Mouse (Mus musculus) duodenum, adult 2 months (tissue): ENCODE data around the gene Tmub1. TPM values are rescaled to one million over a fixed set of nuclear protein-coding genes. Genes with fewer than 3 reads are reported as not detected.

Experiments used
- polyA plus RNA-seq: library from polyadenylated mRNA; depleted of rRNA; stranded (reverse); fragments of >200 nt; gene quantifications from 2 replicates; pipeline ENCODE4 v1.2.3, GENCODE M21; 2012; ENCODE audit warnings: low replicate concordance; rRNA removed

Tmub1 gene
- 110 and 188 TPM in 2 replicates for polyA plus RNA-seq

DNA sequence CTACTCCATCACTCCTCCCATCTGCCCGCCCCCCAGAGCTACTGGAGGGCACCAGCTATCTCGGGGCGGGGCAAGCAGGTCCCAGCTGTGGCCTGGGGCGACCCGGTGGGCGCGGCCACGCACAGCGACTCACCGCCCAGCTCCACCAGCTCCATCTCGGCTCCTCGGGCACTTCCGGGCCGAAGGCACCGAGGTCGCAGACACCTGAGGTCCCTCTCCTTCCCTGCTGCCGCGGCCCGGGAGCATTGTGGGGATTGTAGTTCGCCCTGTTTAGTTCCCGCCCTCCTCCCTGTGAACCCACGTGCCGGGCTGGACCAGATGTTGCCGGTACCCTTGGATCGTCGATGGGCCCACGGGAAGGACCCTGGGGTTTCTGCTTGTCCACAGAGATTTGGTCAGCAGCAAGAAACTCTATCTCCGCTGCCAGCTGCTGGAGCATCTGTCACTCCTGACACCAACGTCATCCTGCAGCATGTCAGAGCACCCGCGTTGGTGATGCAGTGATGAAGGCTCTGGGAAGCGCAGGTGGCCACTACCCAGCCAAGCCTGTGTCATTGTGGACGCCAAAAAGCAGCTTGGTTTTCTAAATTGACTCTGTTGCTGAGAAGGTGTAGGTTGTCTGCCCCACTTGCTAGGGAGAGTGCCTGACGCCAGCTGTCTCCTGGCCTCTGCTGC, at the start of gene Tmub1:
Gene Tmub1 (minus strand): TSS at position 231 of the 675 bp plus-strand sequence.

GRCm38 (mm10) chr5:24452030-24452690, 4.5 kb upstream of the Tmub1 start, which contains the start of gene Agap3:
Gene Agap3, plus strand, starts transcription at chr5:24452177.

DNA sequence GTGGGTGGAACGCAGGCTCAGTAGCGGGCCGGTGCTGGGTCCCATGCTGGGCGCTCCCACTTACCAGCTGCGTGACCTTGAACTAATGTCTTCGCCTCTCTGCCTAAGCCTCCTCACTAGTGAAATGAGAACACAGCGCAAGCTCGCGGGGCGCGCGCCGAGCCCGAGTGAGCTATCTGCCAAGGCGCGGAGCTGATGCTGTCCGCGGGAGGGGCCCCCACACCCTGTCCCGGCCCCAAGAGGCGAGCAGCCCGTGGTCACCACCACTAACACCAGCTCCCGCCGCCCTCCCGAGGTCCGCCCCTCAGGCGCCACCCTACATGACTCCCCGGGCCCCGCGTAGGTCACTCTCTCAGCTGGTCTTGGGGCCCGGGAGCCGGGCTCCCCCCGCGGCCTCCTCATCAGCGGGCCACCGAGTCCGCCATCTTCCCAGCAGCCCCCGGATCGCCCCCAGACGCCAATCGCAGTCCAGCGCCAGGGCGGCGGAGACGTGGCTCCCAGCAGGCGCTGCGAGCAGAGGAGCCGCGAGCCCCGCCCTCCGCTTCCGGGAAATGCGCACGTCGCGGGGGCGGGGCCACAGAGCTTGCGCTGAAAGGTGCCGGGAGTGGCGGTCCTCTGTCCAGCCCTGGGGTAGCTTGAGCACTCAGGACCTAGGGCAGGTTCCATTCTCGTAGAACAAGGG, 2.8 kb downstream of the Tmub1 start, which contains the start of gene Fastk:
Gene Fastk (minus strand): TSS at position 542 of the 682 bp plus-strand sequence.

DNA sequence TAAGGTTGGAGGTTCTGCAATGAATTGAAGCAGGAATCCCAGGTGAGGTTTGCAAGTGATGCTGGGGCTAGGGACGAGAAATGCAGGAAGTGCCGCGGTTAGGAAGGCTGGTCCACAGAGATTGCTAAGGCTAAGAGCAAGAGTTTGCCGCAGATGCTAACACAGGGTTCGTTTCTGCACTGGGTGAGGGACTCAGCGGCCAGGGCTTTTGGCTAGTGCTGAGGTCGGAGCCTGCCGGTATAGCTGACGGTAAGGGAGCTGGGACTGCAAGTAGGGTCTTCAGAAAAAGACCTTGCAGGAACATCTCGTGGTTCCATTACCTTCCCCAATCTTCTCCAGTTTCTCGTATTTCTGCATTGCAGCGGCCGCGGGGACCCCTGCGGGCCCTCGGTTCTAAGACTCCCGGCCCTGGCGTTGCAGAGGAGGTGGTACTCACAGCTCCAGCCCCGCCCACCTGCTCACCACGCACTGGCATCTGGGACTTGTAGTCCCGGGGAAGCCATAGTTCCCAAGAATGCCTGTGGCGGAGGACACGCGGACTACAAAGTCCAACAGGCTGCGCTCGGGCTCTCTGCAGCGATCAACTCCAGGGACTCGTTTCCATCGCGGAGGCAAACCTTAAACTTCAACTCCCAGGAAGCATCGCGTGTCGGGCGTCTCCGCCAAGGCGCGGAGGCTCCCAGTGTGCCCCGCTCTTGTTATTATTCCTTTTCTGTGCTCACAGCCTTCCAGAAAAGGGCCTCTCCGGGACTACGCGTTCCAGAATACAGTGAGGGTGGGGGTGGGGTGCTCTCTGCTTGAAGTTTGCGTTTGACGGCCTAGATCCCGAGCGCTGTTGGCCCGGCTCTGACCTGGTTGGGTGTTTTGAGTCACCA, 24.3 kb downstream of the Tmub1 start, which contains the start of the genes Cdk5 and Slc4a2:
Gene Cdk5 (minus strand): TSS at position 402 of the 875 bp plus-strand sequence.
Gene Slc4a2 (plus strand): TSS at position 709 of the 875 bp plus-strand sequence.

GRCm38 (mm10) chr5:24413042-24413693, 34.5 kb downstream of the Tmub1 start, which contains the start of gene Asic3:
Gene Asic3, plus strand, starts transcription at chr5:24413392.

Other genes with a start within 250 kb of the Tmub1 start
- gene Kcnh2, start 96.2 kb downstream of the Tmub1 start, polyA plus RNA-seq = 28.0 and 30.1 TPM in 2 replicates
- 4.7 and 4.9 TPM in 2 replicates for gene Nos3, start 83.0 kb downstream of the Tmub1 start, polyA plus RNA-seq
- 0.71 and 1.4 TPM in 2 replicates for gene Atg9b, start 55.7 kb downstream of the Tmub1 start, polyA plus RNA-seq
- 85.8 and 114 TPM in 2 replicates for gene Abcb8, start 54.2 kb downstream of the Tmub1 start, polyA plus RNA-seq
- gene Asic3, start 34.5 kb downstream of the Tmub1 start, polyA plus RNA-seq = 1.3 and 1.6 TPM in 2 replicates
- 50.7 and 63.3 TPM in 2 replicates for gene Cdk5, start 24.3 kb downstream of the Tmub1 start, polyA plus RNA-seq
- gene Slc4a2, start 24.0 kb downstream of the Tmub1 start, polyA plus RNA-seq = 70.2 and 100 TPM in 2 replicates
- 318 and 383 TPM in 2 replicates for gene Fastk, start 2.6 kb downstream of the Tmub1 start, polyA plus RNA-seq
- gene Agap3, start 4.3 kb upstream of the Tmub1 start, polyA plus RNA-seq = 37.9 and 65.7 TPM in 2 replicates
- gene Gbx1, start 79.3 kb upstream of the Tmub1 start, polyA plus RNA-seq = not detected in 2 replicates
- gene Asb10, start 93.1 kb upstream of the Tmub1 start, polyA plus RNA-seq = 0.18 and 0.43 TPM in 2 replicates
- gene 4931409K22Rik, start 109.0 kb upstream of the Tmub1 start, polyA plus RNA-seq = not detected in 2 replicates
- gene Abcf2, start 129.6 kb upstream of the Tmub1 start, polyA plus RNA-seq = 34.5 and 40.4 TPM in 2 replicates
- gene Chpf2, start 138.9 kb upstream of the Tmub1 start, polyA plus RNA-seq = 19.2 and 29.3 TPM in 2 replicates
- 18.3 and 24.5 TPM in 2 replicates for gene Smarcd3, start 176.6 kb upstream of the Tmub1 start, polyA plus RNA-seq
- gene Nub1, start 237.7 kb upstream of the Tmub1 start, polyA plus RNA-seq = 26.2 and 41.5 TPM in 2 replicates